Mouse (Mus musculus): Measurements from ENCODE around the gene Dao. TPM values are rescaled to one million over a fixed set of nuclear protein-coding genes. Genes with fewer than 3 reads are reported as not detected.

Dao gene
- total and polyA plus RNA-seq, 3 experiments, result 1.4 to 3.6 (median 1.9) TPM

DNA sequence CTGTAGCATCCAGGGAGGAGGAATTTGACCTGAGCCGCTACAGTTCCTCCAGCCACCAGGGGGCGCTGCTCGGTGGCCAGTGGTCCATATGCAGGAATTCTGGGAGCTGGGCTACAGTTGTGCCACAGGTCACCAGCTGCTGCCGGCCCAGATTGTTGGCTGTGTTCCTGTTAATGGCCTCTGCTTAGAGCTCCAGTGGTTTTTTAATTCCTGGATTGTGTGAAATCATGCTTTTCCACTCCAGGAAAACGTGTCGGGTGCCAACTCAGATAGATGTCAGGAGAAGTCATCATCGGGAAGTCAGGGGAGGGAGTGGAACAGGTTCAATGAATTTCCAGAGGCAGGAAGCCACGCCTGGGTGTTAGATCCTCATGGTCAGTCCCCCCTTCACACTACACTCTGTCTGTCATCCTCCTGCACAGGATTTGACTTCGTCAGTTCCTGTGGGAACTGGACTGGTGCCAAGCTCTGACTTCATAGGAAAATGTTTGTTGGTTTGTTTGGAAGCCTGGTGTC lies 48.8 kb downstream of the Dao start:
- H3K9ac ChIP-seq (ENCODE audit: insufficient read depth, low read depth), result no peak overlapping the region; the same call in 1 of the 2 replicates
- no peaks in the 10 kb centered on the region for H3K27me3 ChIP-seq (replicated peaks)
- in situ Hi-C loops (cut with MboI; ENCODE audit: low pct_ligation_motif_present, low pct_unique_long_range_greater_than_20kb, low sequenced_read_pairs) (loop anchor here (5.0 kb wide), 2 partner anchors 80 to 95 kb away; partner anchors contain the start of gene Ung), dilution Hi-C loops (cut with MboI; ENCODE audit: extremely low pct_ligation_motif_present, extremely low pct_unique_long_range_greater_than_20kb, low sequenced_read_pairs) (no loop called here)
- H3K9me3 ChIP-seq (replicated peaks; ENCODE audit: low read length), result peaks cover 9% of the 10 kb centered on the region
- H3K36me3 ChIP-seq (replicated peaks in 1 of 2; ENCODE audit: control insufficient read depth in 1 of 2, insufficient read depth in 1 of 2, low read length in 1 of 2), result no peaks in the 10 kb centered on the region
- peaks cover 11 to 34% of the 10 kb centered on the region in 2 experiments; a peak in 3 of 4 replicates for H3K4me1 ChIP-seq (ENCODE audit: control insufficient read depth in 1 of 2, insufficient read depth in 2 of 2)
- H3K4me2 ChIP-seq (ENCODE audit: insufficient read depth, low read depth, poor library complexity, severe bottlenecking), result no peak overlapping the region
- no peak overlapping the region for H3K4me3 ChIP-seq (replicated peaks in 1 of 3; ENCODE audit: low read depth in 2 of 3, low read length in 2 of 3, poor library complexity in 1 of 3)
- no peak overlapping the region for H3K27ac ChIP-seq (ENCODE audit: insufficient read depth, low read depth)
- TF ChIP-seq ZC3H11A (IDR thresholded peaks at IDR 0.05; ENCODE audit: low read depth, low read length), result peak; percentile 3; the same call in 1 of the 2 replicates
- TF ChIP-seq MAX (IDR thresholded peaks at IDR 0.05; ENCODE audit: low read length), result 0 out of 2 replicates have a peak, but pooled peaks have one; percentile 17
- TF ChIP-seq ETS1 (conservative IDR thresholded peaks at IDR 0.05; ENCODE audit: low read depth, low read length), result 0 out of 2 replicates have a peak, but pooled peaks have one; percentile 7
- peak; percentile 88 for TF ChIP-seq SMC3 (IDR thresholded peaks at IDR 0.05; ENCODE audit: low read depth, low read length)
- peak; percentile 56; the same call in 1 of the 2 replicates for TF ChIP-seq HCFC1 (IDR thresholded peaks at IDR 0.05; ENCODE audit: low read depth, low read length)
- peak; percentile 61 for TF ChIP-seq TCF12 (IDR thresholded peaks at IDR 0.05; ENCODE audit: low read depth, low read length)
- peak; percentile 19; the same call in 1 of the 2 replicates for TF ChIP-seq MXI1 (IDR thresholded peaks at IDR 0.05; ENCODE audit: low read depth, low read length)
- peak; percentile 33; the same call in 1 of the 2 replicates for TF ChIP-seq IRF4 (IDR thresholded peaks at IDR 0.05; ENCODE audit: low read depth, low read length)
- peak; percentile 61 for TF ChIP-seq RAD21 (IDR thresholded peaks at IDR 0.05; ENCODE audit: low read depth, low read length)
- TF ChIP-seq CHD1 (IDR thresholded peaks at IDR 0.05; ENCODE audit: low read depth, low read length), result no peak
- peak; percentile 81 to 89 for TF ChIP-seq CTCF (conservative IDR thresholded peaks at IDR 0.05 in 1 of 2, IDR thresholded peaks at IDR 0.05 in 1 of 2; ENCODE audit: low read depth in 2 of 2, low read length in 2 of 2)
- no peak for TF ChIP-seq POLR2A (IDR thresholded peaks at IDR 0.05; ENCODE audit: low read depth, low read length)
- no peak for TF ChIP-seq SIN3A (IDR thresholded peaks at IDR 0.05; ENCODE audit: low read length)
- TF ChIP-seq MYC (IDR thresholded peaks at IDR 0.05; ENCODE audit: low read depth, low read length), result no peak
- TF ChIP-seq CHD2 (IDR thresholded peaks at IDR 0.05; ENCODE audit: low read length), result no peak
- H3K79me2 ChIP-seq (replicated peaks; ENCODE audit: control insufficient read depth, extremely low read depth, insufficient read depth, poor library complexity, severe bottlenecking), result no peaks in the 10 kb centered on the region
- peak; percentile 56 for DNase-seq (ENCODE audit: extremely low read depth)

DNA sequence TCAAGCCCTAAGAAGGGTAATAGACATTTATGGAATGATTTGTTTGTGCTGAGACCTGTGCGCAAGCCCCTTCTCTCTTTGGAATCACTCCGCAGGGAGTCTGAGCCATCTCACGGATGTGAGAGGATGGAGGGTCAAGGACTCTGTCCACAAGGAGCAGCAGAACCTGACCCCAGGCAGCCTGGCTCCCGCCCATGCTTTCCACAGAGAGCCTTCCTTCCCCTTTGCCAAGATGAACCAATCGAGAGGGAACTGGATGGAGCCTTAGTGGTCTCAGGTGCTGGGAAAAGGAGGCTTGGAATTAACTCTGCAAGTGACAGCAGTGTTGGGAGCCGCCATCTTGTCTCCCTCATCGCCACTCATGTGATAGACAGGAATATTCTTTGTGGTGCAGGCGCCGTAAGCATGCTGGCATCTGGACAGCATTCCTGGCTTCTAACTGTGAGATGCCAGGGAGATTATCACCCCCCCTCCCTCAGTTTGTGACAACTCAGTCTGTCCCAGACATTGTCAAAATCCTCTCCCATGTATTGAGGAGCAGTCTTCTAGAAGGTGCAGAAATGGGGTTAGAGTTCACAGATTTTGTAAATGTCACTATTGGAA lies 53.7 kb downstream of the Dao start:
- in situ Hi-C loops (cut with MboI; ENCODE audit: low pct_ligation_motif_present, low pct_unique_long_range_greater_than_20kb, low sequenced_read_pairs), result no loop called here
- H3K4me3 ChIP-seq (replicated peaks in 1 of 3; ENCODE audit: low read depth in 2 of 3, low read length in 2 of 3, poor library complexity in 1 of 3), result no peak overlapping the region
- H3K36me3 ChIP-seq (replicated peaks in 1 of 2; ENCODE audit: control insufficient read depth in 1 of 2, insufficient read depth in 1 of 2, low read length in 1 of 2), result no peaks in the 10 kb centered on the region
- TF ChIP-seq PAX5 (IDR thresholded peaks at IDR 0.05; ENCODE audit: low read length) (no peak), ELF1 (IDR thresholded peaks at IDR 0.05; ENCODE audit: low read depth, low read length) (no peak), BHLHE40 (IDR thresholded peaks at IDR 0.05; ENCODE audit: low read depth, low read length) (no peak), NRF1 (IDR thresholded peaks at IDR 0.05; ENCODE audit: low read depth, low read length) (no peak), SIN3A (IDR thresholded peaks at IDR 0.05; ENCODE audit: low read length) (no peak), HCFC1 (IDR thresholded peaks at IDR 0.05; ENCODE audit: low read depth, low read length) (no peak), ZKSCAN1 (IDR thresholded peaks at IDR 0.05; ENCODE audit: borderline replicate concordance, low read depth, low read length) (no peak), CHD1 (IDR thresholded peaks at IDR 0.05; ENCODE audit: low read depth, low read length) (no peak), EP300 (IDR thresholded peaks at IDR 0.05; ENCODE audit: low read length) (no peak)
- H3K27me3 ChIP-seq (replicated peaks), result no peaks in the 10 kb centered on the region
- H3K9ac ChIP-seq (ENCODE audit: insufficient read depth, low read depth), result no peak overlapping the region
- H3K27ac ChIP-seq (ENCODE audit: insufficient read depth, low read depth), result no peak overlapping the region
- no peak overlapping the region for H3K4me2 ChIP-seq (ENCODE audit: insufficient read depth, low read depth, poor library complexity, severe bottlenecking)
- no peak for DNase-seq (ENCODE audit: extremely low read depth)
- H3K4me1 ChIP-seq (ENCODE audit: control insufficient read depth in 1 of 2, insufficient read depth in 2 of 2), result peaks cover 0 to 18% of the 10 kb centered on the region in 2 experiments; a peak in 3 of 4 replicates
- peaks cover 9% of the 10 kb centered on the region for H3K9me3 ChIP-seq (replicated peaks; ENCODE audit: low read length)
- dilution Hi-C loops (cut with MboI; ENCODE audit: extremely low pct_ligation_motif_present, extremely low pct_unique_long_range_greater_than_20kb, low sequenced_read_pairs), result no loop called here
- H3K79me2 ChIP-seq (replicated peaks; ENCODE audit: control insufficient read depth, extremely low read depth, insufficient read depth, poor library complexity, severe bottlenecking), result no peaks in the 10 kb centered on the region

All from CH12.LX (cell line).